Mouse (Mus musculus) stomach, embryonic 15.5 days (tissue): ENCODE measurements around the gene Actn1. TPM values are rescaled to one million over a fixed set of nuclear protein-coding genes. Genes with fewer than 3 reads are reported as not detected.

Experiments
- ATAC-seq: fragments of 200-750 bp; cut with Nextera tagmentation; 2 replicates; pipeline ENCODE4 v1.8.0; 2017; ENCODE audit warnings: low read depth, moderate number of reproducible peaks, moderate TSS enrichment; ENCODE audit not compliant: insufficient read depth, low FRiP score
- H3K27ac ChIP-seq: fragments of 300-500 bp; sonication (generic); 2 replicates; pipeline ENCODE4 v1.5.1; 2015; ENCODE audit warnings: mild to moderate bottlenecking, inconsistent platforms
- H3K27me3 ChIP-seq: fragments of 300-500 bp; sonication (generic); replicated peaks from 2 replicates; pipeline ENCODE4 v1.6.1; 2015; ENCODE audit warnings: inconsistent platforms
- H3K36me3 ChIP-seq: fragments of 300-500 bp; sonication (generic); 2 replicates; pipeline ENCODE4 v1.6.1; 2015; ENCODE audit warnings: inconsistent platforms
- H3K4me1 ChIP-seq: fragments of 300-500 bp; sonication (generic); 2 replicates; pipeline ENCODE4 v1.6.1; 2015; ENCODE audit warnings: inconsistent platforms
- H3K4me2 ChIP-seq: fragments of 300-500 bp; sonication (generic); 2 replicates; pipeline ENCODE4 v1.6.1; 2015; ENCODE audit warnings: mild to moderate bottlenecking, inconsistent platforms
- H3K4me3 ChIP-seq: fragments of 300-500 bp; sonication (generic); replicated peaks from 2 replicates; pipeline ENCODE4 v1.5.1; 2015; ENCODE audit warnings: inconsistent platforms
- H3K9ac ChIP-seq: fragments of 300-500 bp; sonication (generic); 2 replicates; pipeline ENCODE4 v1.6.1; 2015; ENCODE audit warnings: inconsistent platforms
- H3K9me3 ChIP-seq: fragments of 300-500 bp; sonication (generic); 2 replicates; pipeline ENCODE4 v1.6.1; 2016; ENCODE audit warnings: inconsistent platforms
- WGBS: fragments of 180-500 bp; shearing (Covaris S2); methylation state at CpG from one replicate; pipeline ENCODE4 v1.1.7; 2015; 5-methylcytosine and 5-hydroxymethylcytosine counted together
- polyA plus RNA-seq: library from polyadenylated mRNA; unstranded; fragments of >200 nt; fragmentation: Nextera tagmentation; extraction: Ambion mirVana; gene quantifications from 2 replicates; pipeline ENCODE4 v1.2.1, GENCODE M21; 2015

Actn1 gene
- polyA plus RNA-seq, 1 experiment from 2014 or later: 61.2 TPM

- peak overlapping the region; percentile 79 for H3K27ac ChIP-seq
- peak; percentile 41; the same call in 1 of the 2 replicates for ATAC-seq
- H3K4me2 ChIP-seq: peak overlapping the region; percentile 2; the same call in 1 of the 2 replicates
- H3K9ac ChIP-seq: no peak overlapping the region
- H3K4me1 ChIP-seq: peaks cover 68% of the 10 kb centered on the region
- no peaks in the 10 kb centered on the region for H3K9me3 ChIP-seq
- 37% methylated on average over 8 of the region's 8 CpGs for WGBS
- no peaks in the 10 kb centered on the region for H3K36me3 ChIP-seq
- no peaks in the 10 kb centered on the region for H3K27me3 ChIP-seq
- no peak overlapping the region for H3K4me3 ChIP-seq
Measured at GRCm38 (mm10) chr12:80223511-80223910, 36.7 kb downstream of the Actn1 start.

DNA sequence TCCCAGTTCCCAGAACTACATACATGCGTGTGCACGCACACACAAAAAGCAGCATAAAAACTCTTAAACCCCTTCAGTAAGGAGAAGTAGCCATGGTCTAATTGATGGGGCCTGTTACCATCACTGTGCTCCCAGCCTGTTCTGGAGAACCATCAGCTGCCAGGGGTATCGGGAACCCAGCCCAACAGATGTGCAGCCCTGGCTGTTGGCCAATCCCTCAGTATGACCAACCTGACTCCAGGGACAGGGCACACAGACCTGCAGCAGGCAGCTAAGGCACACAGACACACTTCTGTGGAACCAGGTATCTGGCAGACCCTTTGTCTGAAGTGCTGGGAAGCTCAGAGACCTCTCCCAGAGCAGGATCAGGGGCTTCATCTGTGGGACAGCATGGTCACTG lies 37.7 kb downstream of the Actn1 start:
- H3K27ac ChIP-seq: no peak overlapping the region
- H3K4me3 ChIP-seq: no peak overlapping the region
- H3K36me3 ChIP-seq: no peaks in the 10 kb centered on the region
- H3K4me1 ChIP-seq: peaks cover 68% of the 10 kb centered on the region
- H3K27me3 ChIP-seq: no peaks in the 10 kb centered on the region
- H3K9ac ChIP-seq: no peak overlapping the region
- no peaks in the 10 kb centered on the region for H3K9me3 ChIP-seq
- 88% methylated on average over 3 of the region's 3 CpGs for WGBS
- ATAC-seq: no peak
- no peak overlapping the region for H3K4me2 ChIP-seq

GRCm38 (mm10) chr12:80220260-80221038 lies 39.7 kb downstream of the Actn1 start:
- 65% methylated on average over 14 of the region's 14 CpGs for WGBS
- no peaks in the 10 kb centered on the region for H3K36me3 ChIP-seq
- no peaks in the 10 kb centered on the region for H3K27me3 ChIP-seq
- no peak for ATAC-seq
- no peak overlapping the region for H3K9ac ChIP-seq
- H3K4me2 ChIP-seq: no peak overlapping the region
- no peak overlapping the region for H3K4me3 ChIP-seq
- H3K4me1 ChIP-seq: peaks cover 74% of the 10 kb centered on the region
- peak overlapping the region; percentile 55; the same call in 1 of the 2 replicates for H3K27ac ChIP-seq
- no peaks in the 10 kb centered on the region for H3K9me3 ChIP-seq

- no peak for ATAC-seq
- H3K27ac ChIP-seq: peak overlapping the region; percentile 89
Measured at GRCm38 (mm10) chr12:80218784-80219183, 41.4 kb downstream of the Actn1 start.

GRCm38 (mm10) chr12:80218045-80218611 lies 42.0 kb downstream of the Actn1 start:
- WGBS: 66% methylated on average over 4 of the region's 4 CpGs
- peak overlapping the region; percentile 89 for H3K27ac ChIP-seq
- peaks cover 63% of the 10 kb centered on the region for H3K4me1 ChIP-seq
- no peak overlapping the region for H3K4me3 ChIP-seq
- no peak overlapping the region for H3K9ac ChIP-seq
- peak overlapping the region; percentile 11; the same call in 1 of the 2 replicates for H3K4me2 ChIP-seq
- H3K27me3 ChIP-seq: no peaks in the 10 kb centered on the region
- H3K36me3 ChIP-seq: no peaks in the 10 kb centered on the region
- no peaks in the 10 kb centered on the region for H3K9me3 ChIP-seq
- ATAC-seq: peak; percentile 19; the same call in 1 of the 2 replicates

More at GRCm38 (mm10) chr12:80218784-80219183, 41.4 kb downstream of the Actn1 start:
- Histone ChIP-seq H3K4me1 (peaks cover 66% of the 10 kb centered on the region), H3K9ac (no peak overlapping the region), H3K36me3 (no peaks in the 10 kb centered on the region), H3K4me3 (no peak overlapping the region), H3K27me3 (no peaks in the 10 kb centered on the region), H3K9me3 (no peaks in the 10 kb centered on the region), H3K4me2 (peak overlapping the region; percentile 20; the same call in 1 of the 2 replicates)
- 54% methylated on average over 3 of the region's 3 CpGs for WGBS

DNA sequence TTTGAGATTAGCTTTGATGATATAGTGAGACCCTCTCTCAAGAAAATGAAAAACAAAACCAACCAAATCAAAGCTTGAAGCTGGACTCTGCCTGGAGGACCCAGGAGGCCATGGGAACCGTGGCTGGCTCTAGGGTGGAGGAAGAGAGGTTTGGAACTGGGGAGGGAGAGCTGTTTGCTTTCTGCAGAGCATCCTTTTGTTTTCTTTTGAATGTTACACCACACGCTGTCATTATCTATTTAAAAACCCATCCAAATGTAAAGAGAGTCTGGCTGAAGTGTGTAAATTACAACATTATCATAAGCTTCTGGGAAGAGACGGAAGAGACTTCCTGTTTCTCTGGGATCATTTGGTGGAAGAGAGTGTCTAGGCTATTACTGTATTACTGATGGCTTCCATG lies 43.1 kb downstream of the Actn1 start:
- Histone ChIP-seq H3K4me2 (no peak overlapping the region), H3K27ac (peak overlapping the region; percentile 89), H3K4me3 (no peak overlapping the region), H3K4me1 (peaks cover 61% of the 10 kb centered on the region), H3K9ac (no peak overlapping the region), H3K9me3 (no peaks in the 10 kb centered on the region), H3K27me3 (no peaks in the 10 kb centered on the region), H3K36me3 (no peaks in the 10 kb centered on the region)
- ATAC-seq: no peak
- 67% methylated on average over 3 of the region's 3 CpGs for WGBS

GRCm38 (mm10) chr12:80216258-80216881 lies 43.8 kb downstream of the Actn1 start:
- 24% methylated on average over 6 of the region's 6 CpGs for WGBS
- H3K36me3 ChIP-seq: no peaks in the 10 kb centered on the region
- no peak overlapping the region for H3K9ac ChIP-seq
- H3K4me2 ChIP-seq: no peak overlapping the region
- H3K4me1 ChIP-seq: peaks cover 67% of the 10 kb centered on the region
- no peaks in the 10 kb centered on the region for H3K9me3 ChIP-seq
- H3K27ac ChIP-seq: peak overlapping the region; percentile 89
- H3K4me3 ChIP-seq: no peak overlapping the region
- ATAC-seq: peak; percentile 64
- no peaks in the 10 kb centered on the region for H3K27me3 ChIP-seq

DNA sequence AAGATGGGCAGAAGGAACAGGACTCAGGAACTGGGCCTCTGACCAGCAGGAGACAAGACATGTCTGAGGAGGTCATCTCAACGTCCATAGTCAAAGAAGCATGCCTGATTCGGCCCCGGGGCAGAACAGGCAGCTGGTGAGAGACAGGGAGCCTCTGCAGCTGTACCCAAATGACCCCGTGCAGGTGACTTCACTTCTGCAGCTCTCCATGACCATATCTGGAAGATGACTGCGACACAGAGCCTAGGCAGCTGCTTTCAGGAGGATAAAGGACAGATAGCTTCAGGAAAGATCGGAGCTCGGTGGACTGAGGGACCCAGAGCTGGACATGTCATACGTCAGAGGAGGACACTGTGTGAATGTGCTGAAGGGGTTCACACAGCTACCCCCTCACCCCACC lies 46.4 kb downstream of the Actn1 start:
- Histone ChIP-seq H3K27ac (0 out of 2 replicates have a peak overlapping the region, but pooled peaks have one; percentile 14), H3K4me2 (no peak overlapping the region), H3K4me3 (no peak overlapping the region), H3K9me3 (no peaks in the 10 kb centered on the region), H3K9ac (no peak overlapping the region), H3K4me1 (peaks cover 64% of the 10 kb centered on the region), H3K27me3 (no peaks in the 10 kb centered on the region), H3K36me3 (no peaks in the 10 kb centered on the region)
- ATAC-seq: no peak
- 61% methylated on average over 8 of the region's 8 CpGs for WGBS

GRCm38 (mm10) chr12:80213263-80213662 lies 46.9 kb downstream of the Actn1 start:
- H3K9me3 ChIP-seq: no peaks in the 10 kb centered on the region
- 0 out of 2 replicates have a peak overlapping the region, but pooled peaks have one; percentile 14 for H3K27ac ChIP-seq
- WGBS: 36% methylated on average over 4 of the region's 4 CpGs
- no peak overlapping the region for H3K9ac ChIP-seq
- no peaks in the 10 kb centered on the region for H3K36me3 ChIP-seq
- H3K4me2 ChIP-seq: no peak overlapping the region
- no peak for ATAC-seq
- no peak overlapping the region for H3K4me3 ChIP-seq
- no peaks in the 10 kb centered on the region for H3K27me3 ChIP-seq
- H3K4me1 ChIP-seq: peaks cover 64% of the 10 kb centered on the region

DNA sequence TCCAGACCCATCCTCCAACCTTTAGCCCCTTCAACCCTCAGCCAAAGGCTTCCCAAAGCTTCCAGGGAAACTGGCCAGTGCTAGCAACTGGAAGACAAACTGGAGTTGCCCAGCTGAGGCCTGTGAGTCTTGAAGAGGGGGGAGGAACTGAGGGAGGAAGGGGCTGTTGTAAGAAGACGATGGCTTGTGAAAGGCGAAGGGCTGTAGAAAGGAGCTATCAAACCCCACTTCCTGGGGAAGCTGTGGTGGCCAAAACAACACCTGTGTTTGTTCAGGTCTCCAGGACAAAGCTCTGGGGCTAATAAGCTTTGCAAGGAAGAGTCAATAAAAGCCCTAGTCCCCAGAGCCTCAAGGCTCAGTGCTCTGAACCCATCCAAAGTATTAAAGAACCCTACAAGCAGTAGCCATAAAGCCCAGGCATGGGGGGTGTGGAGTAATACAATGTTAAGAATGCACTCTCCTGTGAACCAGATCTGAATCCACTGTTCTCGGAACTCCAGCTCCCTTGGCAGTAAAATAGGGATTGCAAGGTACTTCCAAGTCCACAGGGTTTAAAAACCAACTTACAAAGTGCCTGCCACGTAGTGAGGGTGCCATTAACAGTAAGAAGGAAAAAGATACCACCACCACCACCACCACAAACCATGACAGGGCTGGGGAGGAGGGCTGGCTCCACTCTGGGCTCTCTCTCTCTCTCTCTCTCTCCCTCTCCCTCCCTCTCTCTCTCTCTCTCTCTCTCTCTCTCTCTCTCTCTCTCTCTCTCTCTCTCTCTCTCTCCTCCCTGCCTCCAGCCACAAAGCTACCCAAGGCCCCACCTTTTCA lies 49.2 kb downstream of the Actn1 start:
- H3K9ac ChIP-seq: no peak overlapping the region
- no peaks in the 10 kb centered on the region for H3K27me3 ChIP-seq
- 48% methylated on average over 4 of the region's 4 CpGs for WGBS
- peak overlapping the region; percentile 60 for H3K27ac ChIP-seq
- no peak overlapping the region for H3K4me2 ChIP-seq
- no peak for ATAC-seq
- no peak overlapping the region for H3K4me3 ChIP-seq
- H3K9me3 ChIP-seq: no peaks in the 10 kb centered on the region
- peaks cover 43% of the 10 kb centered on the region for H3K4me1 ChIP-seq
- peaks cover 3% of the 10 kb centered on the region; the same call in 1 of the 2 replicates for H3K36me3 ChIP-seq

GRCm38 (mm10) chr12:80209914-80210313 lies 50.3 kb downstream of the Actn1 start:
- 69% methylated on average over 4 of the region's 4 CpGs for WGBS
- peaks cover 39% of the 10 kb centered on the region for H3K4me1 ChIP-seq
- H3K4me3 ChIP-seq: no peak overlapping the region
- no peaks in the 10 kb centered on the region for H3K27me3 ChIP-seq
- peaks cover 3% of the 10 kb centered on the region; the same call in 1 of the 2 replicates for H3K36me3 ChIP-seq
- H3K4me2 ChIP-seq: no peak overlapping the region
- H3K9me3 ChIP-seq: no peaks in the 10 kb centered on the region
- no peak for ATAC-seq
- H3K9ac ChIP-seq: no peak overlapping the region
- H3K27ac ChIP-seq: peak overlapping the region; percentile 60
